Mouse (Mus musculus) midbrain, embryonic 13.5 days (tissue): ENCODE data around the gene Klf12. TPM values are rescaled to one million over a fixed set of nuclear protein-coding genes. Genes with fewer than 3 reads are reported as not detected.

Experiments
- ATAC-seq: fragments of 200-750 bp; cut with Nextera tagmentation; 2 replicates; pipeline ENCODE4 v1.8.0; 2017; ENCODE audit warnings: mild to moderate bottlenecking, moderate TSS enrichment, moderate library complexity
- H3K27ac ChIP-seq: fragments of 300-500 bp; sonication (generic); 2 replicates; pipeline ENCODE4 v1.5.1; 2015; ENCODE audit warnings: inconsistent platforms, mild to moderate bottlenecking, moderate library complexity
- H3K27me3 ChIP-seq: fragments of 300-500 bp; sonication (generic); 2 replicates; pipeline ENCODE4 v1.6.1; 2015; ENCODE audit warnings: mild to moderate bottlenecking, inconsistent platforms
- H3K36me3 ChIP-seq: fragments of 300-500 bp; sonication (generic); 2 replicates; pipeline ENCODE4 v1.6.1; 2015; ENCODE audit warnings: mild to moderate bottlenecking, inconsistent platforms
- H3K4me1 ChIP-seq: fragments of 300-500 bp; sonication (generic); replicated peaks from 2 replicates; pipeline ENCODE4 v1.6.1; 2015; ENCODE audit warnings: inconsistent platforms
- H3K4me2 ChIP-seq: fragments of 300-500 bp; sonication (generic); replicated peaks from 2 replicates; pipeline ENCODE4 v1.6.1; 2015; ENCODE audit warnings: moderate library complexity, mild to moderate bottlenecking, inconsistent platforms
- H3K4me3 ChIP-seq: fragments of 300-500 bp; sonication (generic); replicated peaks from 2 replicates; pipeline ENCODE4 v1.5.1; 2015; ENCODE audit warnings: mild to moderate bottlenecking, inconsistent platforms
- H3K9ac ChIP-seq: fragments of 300-500 bp; sonication (generic); replicated peaks from 2 replicates; pipeline ENCODE4 v1.6.1; 2015; ENCODE audit warnings: mild to moderate bottlenecking, inconsistent platforms
- H3K9me3 ChIP-seq: fragments of 300-500 bp; sonication (generic); 2 replicates; pipeline ENCODE4 v1.6.1; 2016; ENCODE audit warnings: mild to moderate bottlenecking, inconsistent platforms
- WGBS: fragments of 180-500 bp; shearing (Covaris S2); methylation state at CpG from one replicate; pipeline ENCODE4 v1.1.7; 2015; 5-methylcytosine and 5-hydroxymethylcytosine counted together
- polyA plus RNA-seq: library from polyadenylated mRNA; unstranded; fragments of >200 nt; fragmentation: Nextera tagmentation; extraction: Ambion mirVana; gene quantifications from 2 replicates; pipeline ENCODE4 v1.2.1, GENCODE M21; 2015

Gene Klf12
- polyA plus RNA-seq, 1 experiment from 2014 or later, result 58.9 TPM

GRCm38 (mm10) chr14:100197199-100197598 is 87.3 kb downstream of the Klf12 start:
- Histone ChIP-seq H3K9ac (no peak overlapping the region), H3K27me3 (no peaks in the 10 kb centered on the region), H3K4me1 (no peaks in the 10 kb centered on the region), H3K9me3 (no peaks in the 10 kb centered on the region), H3K4me3 (no peak overlapping the region), H3K4me2 (no peak overlapping the region), H3K27ac (no peak overlapping the region), H3K36me3 (peaks cover 11% of the 10 kb centered on the region)
- no peak for ATAC-seq
- 96% methylated on average over 8 of the region's 8 CpGs for WGBS

- 86% methylated on average over 11 of the region's 11 CpGs for WGBS
- Histone ChIP-seq H3K9me3 (no peaks in the 10 kb centered on the region), H3K9ac (no peak overlapping the region), H3K4me1 (peaks cover 15% of the 10 kb centered on the region), H3K27ac (no peak overlapping the region), H3K27me3 (no peaks in the 10 kb centered on the region), H3K4me2 (no peak overlapping the region), H3K4me3 (no peak overlapping the region), H3K36me3 (no peaks in the 10 kb centered on the region)
- no peak for ATAC-seq
Observed at GRCm38 (mm10) chr14:100189490-100190197, 94.8 kb downstream of the Klf12 start.

GRCm38 (mm10) chr14:100187372-100187771 is 97.1 kb downstream of the Klf12 start:
- no peaks in the 10 kb centered on the region for H3K9me3 ChIP-seq
- no peak overlapping the region for H3K27ac ChIP-seq
- no peak for ATAC-seq
- H3K27me3 ChIP-seq, result no peaks in the 10 kb centered on the region
- no peak overlapping the region for H3K9ac ChIP-seq
- H3K4me2 ChIP-seq, result no peak overlapping the region
- no peak overlapping the region for H3K4me3 ChIP-seq
- H3K36me3 ChIP-seq, result no peaks in the 10 kb centered on the region
- 27% methylated on average over 3 of the region's 3 CpGs for WGBS
- peaks cover 15% of the 10 kb centered on the region for H3K4me1 ChIP-seq

GRCm38 (mm10) chr14:100177796-100178195 is 106.7 kb downstream of the Klf12 start:
- Histone ChIP-seq H3K4me1 (no peaks in the 10 kb centered on the region), H3K27me3 (no peaks in the 10 kb centered on the region), H3K27ac (no peak overlapping the region), H3K36me3 (no peaks in the 10 kb centered on the region), H3K4me3 (no peak overlapping the region), H3K4me2 (no peak overlapping the region), H3K9ac (no peak overlapping the region), H3K9me3 (no peaks in the 10 kb centered on the region)
- ATAC-seq, result no peak
- 87% methylated on average over 3 of the region's 3 CpGs for WGBS

- peaks cover 10% of the 10 kb centered on the region for H3K4me1 ChIP-seq
- no peak overlapping the region for H3K4me3 ChIP-seq
- H3K27me3 ChIP-seq, result no peaks in the 10 kb centered on the region
- no peak overlapping the region for H3K27ac ChIP-seq
- no peak overlapping the region for H3K9ac ChIP-seq
- no peak overlapping the region for H3K4me2 ChIP-seq
- no peaks in the 10 kb centered on the region for H3K36me3 ChIP-seq
- ATAC-seq, result no peak
- 90% methylated on average over 2 of the region's 2 CpGs for WGBS
- no peaks in the 10 kb centered on the region for H3K9me3 ChIP-seq
Observed at GRCm38 (mm10) chr14:100165075-100165474, 119.4 kb downstream of the Klf12 start.

- no peak overlapping the region for H3K27ac ChIP-seq
- H3K4me1 ChIP-seq, result peaks cover 26% of the 10 kb centered on the region
- no peak overlapping the region for H3K4me2 ChIP-seq
- no peaks in the 10 kb centered on the region for H3K27me3 ChIP-seq
- H3K4me3 ChIP-seq, result no peak overlapping the region
- ATAC-seq, result no peak
- no peak overlapping the region for H3K9ac ChIP-seq
- H3K36me3 ChIP-seq, result no peaks in the 10 kb centered on the region
- no peaks in the 10 kb centered on the region for H3K9me3 ChIP-seq
Observed at GRCm38 (mm10) chr14:100156639-100157038, 127.8 kb downstream of the Klf12 start.

GRCm38 (mm10) chr14:100147666-100148065 is 136.8 kb downstream of the Klf12 start:
- 95% methylated on average over 8 of the region's 8 CpGs for WGBS
- Histone ChIP-seq H3K4me3 (no peak overlapping the region), H3K9ac (no peak overlapping the region), H3K36me3 (peaks cover 11% of the 10 kb centered on the region; the same call in 1 of the 2 replicates), H3K4me2 (no peak overlapping the region), H3K27me3 (no peaks in the 10 kb centered on the region), H3K27ac (no peak overlapping the region), H3K4me1 (no peaks in the 10 kb centered on the region), H3K9me3 (no peaks in the 10 kb centered on the region)
- ATAC-seq, result no peak

GRCm38 (mm10) chr14:100140370-100140769 is 144.1 kb downstream of the Klf12 start:
- H3K4me1 ChIP-seq, result no peaks in the 10 kb centered on the region

GRCm38 (mm10) chr14:100134304-100134703 is 150.2 kb downstream of the Klf12 start:
- Histone ChIP-seq H3K4me1 (no peaks in the 10 kb centered on the region), H3K27me3 (no peaks in the 10 kb centered on the region), H3K9ac (no peak overlapping the region), H3K4me3 (no peak overlapping the region), H3K9me3 (no peaks in the 10 kb centered on the region), H3K4me2 (no peak overlapping the region), H3K27ac (no peak overlapping the region), H3K36me3 (no peaks in the 10 kb centered on the region)
- no peak for ATAC-seq
- 84% methylated on average over 9 of the region's 9 CpGs for WGBS

More at GRCm38 (mm10) chr14:100140370-100140769, 144.1 kb downstream of the Klf12 start:
- Histone ChIP-seq H3K9ac (no peak overlapping the region), H3K36me3 (peaks cover 11% of the 10 kb centered on the region), H3K4me3 (no peak overlapping the region), H3K27me3 (no peaks in the 10 kb centered on the region), H3K27ac (no peak overlapping the region), H3K4me2 (no peak overlapping the region), H3K9me3 (no peaks in the 10 kb centered on the region)
- 94% methylated on average over 1 of the region's 1 CpGs for WGBS
- ATAC-seq, result no peak

- no peak overlapping the region for H3K4me2 ChIP-seq
- H3K27ac ChIP-seq, result no peak overlapping the region
- H3K4me1 ChIP-seq, result no peaks in the 10 kb centered on the region
- H3K9ac ChIP-seq, result no peak overlapping the region
- H3K4me3 ChIP-seq, result no peak overlapping the region
- no peaks in the 10 kb centered on the region for H3K36me3 ChIP-seq
- 92% methylated on average over 4 of the region's 4 CpGs for WGBS
- H3K9me3 ChIP-seq, result no peaks in the 10 kb centered on the region
- no peaks in the 10 kb centered on the region for H3K27me3 ChIP-seq
- no peak for ATAC-seq
Observed at GRCm38 (mm10) chr14:100132479-100132878, 152.0 kb downstream of the Klf12 start.

- no peaks in the 10 kb centered on the region for H3K9me3 ChIP-seq
- H3K4me2 ChIP-seq, result no peak overlapping the region
- ATAC-seq, result no peak
- H3K4me3 ChIP-seq, result no peak overlapping the region
- no peaks in the 10 kb centered on the region for H3K27me3 ChIP-seq
- H3K27ac ChIP-seq, result no peak overlapping the region
- 61% methylated on average over 6 of the region's 6 CpGs for WGBS
- H3K9ac ChIP-seq, result no peak overlapping the region
- no peaks in the 10 kb centered on the region for H3K36me3 ChIP-seq
- no peaks in the 10 kb centered on the region for H3K4me1 ChIP-seq
Observed at GRCm38 (mm10) chr14:100126126-100126525, 158.4 kb downstream of the Klf12 start.

- WGBS, result 93% methylated on average over 4 of the region's 4 CpGs
- Histone ChIP-seq H3K4me3 (no peak overlapping the region), H3K4me2 (no peak overlapping the region), H3K36me3 (no peaks in the 10 kb centered on the region), H3K9ac (no peak overlapping the region), H3K4me1 (no peaks in the 10 kb centered on the region), H3K27ac (no peak overlapping the region), H3K9me3 (no peaks in the 10 kb centered on the region), H3K27me3 (no peaks in the 10 kb centered on the region)
- no peak for ATAC-seq
Observed at GRCm38 (mm10) chr14:100121075-100121474, 163.4 kb downstream of the Klf12 start.

- H3K4me2 ChIP-seq, result no peak overlapping the region
- no peaks in the 10 kb centered on the region for H3K27me3 ChIP-seq
- no peaks in the 10 kb centered on the region for H3K9me3 ChIP-seq
- ATAC-seq, result no peak
- WGBS, result 83% methylated on average over 3 of the region's 3 CpGs
- no peaks in the 10 kb centered on the region for H3K36me3 ChIP-seq
- no peaks in the 10 kb centered on the region for H3K4me1 ChIP-seq
- H3K4me3 ChIP-seq, result no peak overlapping the region
- no peak overlapping the region for H3K27ac ChIP-seq
- no peak overlapping the region for H3K9ac ChIP-seq
Observed at GRCm38 (mm10) chr14:100119866-100120265, 164.6 kb downstream of the Klf12 start.
